ENCODE assay signal across 8 mouse cellular contexts in genomic region chr4:103120028-103120384, GRCm38 (mm10). TPM values are rescaled to one million over a fixed set of nuclear protein-coding genes. Genes with fewer than 3 reads are reported as not detected.
DNase-seq lines count a peak whose midpoint lies in the region; ATAC-seq and TF ChIP-seq lines count a peak whose summit lies in the region.

No protein-coding gene starts in this region.

- H3K27ac ChIP-seq in heart, embryonic 15.5 days, result peak overlapping the region; percentile 99
- H3K27ac ChIP-seq in forebrain, embryonic 16.5 days (ENCODE audit: low read length), result no peak overlapping the region

- peak overlapping the region; percentile 97 for H3K4me3 ChIP-seq in heart, embryonic 15.5 days
- H3K4me3 ChIP-seq in G1E (ENCODE audit: low read depth, low read length), result peak overlapping the region; percentile 82
- peak overlapping the region; percentile 85 for H3K4me3 ChIP-seq in forebrain, embryonic 16.5 days (replicated peaks; ENCODE audit: low read length)

- no peak for TF ChIP-seq CTCF in G1E (IDR thresholded peaks at IDR 0.05; ENCODE audit: low read depth, low read length)

- H3K9ac ChIP-seq in heart, embryonic 15.5 days, result peak overlapping the region; percentile 98
- H3K9ac ChIP-seq in forebrain, embryonic 16.5 days (replicated peaks; ENCODE audit: low read depth, low read length), result peak overlapping the region; percentile 84

- H3K27me3 ChIP-seq in heart, embryonic 15.5 days, result no peaks in the 10 kb centered on the region
- no peaks in the 10 kb centered on the region for H3K27me3 ChIP-seq in G1E (ENCODE audit: insufficient read depth, low read length)
- H3K27me3 ChIP-seq in forebrain, embryonic 16.5 days (replicated peaks; ENCODE audit: control insufficient read depth, insufficient read depth, low read length), result no peaks in the 10 kb centered on the region

- ATAC-seq in heart, embryonic 15.5 days (replicated peaks; ENCODE audit: insufficient number of reproducible peaks, insufficient read depth, low FRiP score, low read depth), result no peak
- no peak for ATAC-seq in G1E (ENCODE audit: extremely low read depth, insufficient number of reproducible peaks, low FRiP score, poor library complexity, severe bottlenecking)
- ATAC-seq in forebrain, embryonic 16.5 days, result no peak
- ATAC-seq in megakaryocyte progenitor cell, adult 5-6 weeks (replicated peaks; ENCODE audit: poor library complexity), result 0 out of 2 replicates have a peak, but pooled peaks have one; percentile 16

- peak overlapping the region; percentile 75 for H3K4me2 ChIP-seq in heart, embryonic 15.5 days
- H3K4me2 ChIP-seq in forebrain, embryonic 16.5 days (ENCODE audit: low read length), result peak overlapping the region; percentile 73

- no peaks in the 10 kb centered on the region for H3K9me3 ChIP-seq in heart, embryonic 15.5 days (replicated peaks)
- no peaks in the 10 kb centered on the region for H3K9me3 ChIP-seq in G1E (replicated peaks)
- H3K9me3 ChIP-seq in forebrain, embryonic 16.5 days (ENCODE audit: control insufficient read depth, low read length), result no peaks in the 10 kb centered on the region

- DNase-seq in heart, adult 11 months, result no peak
- DNase-seq in G1E (ENCODE audit: low spot score), result peak; percentile 30
- no peak for DNase-seq in right cerebral cortex, postnatal 4 days
- DNase-seq in gastrocnemius, postnatal 25 days, result no peak
- no peak for DNase-seq in cerebellum, adult 9-11 months

- WGBS in heart, embryonic 15.5 days, result 9% methylated on average over 4 of the region's 4 CpGs
- 15% methylated on average over 4 of the region's 4 CpGs for WGBS in forebrain, embryonic 16.5 days

- peaks cover 5% of the 10 kb centered on the region; the same call in 1 of the 2 replicates for H3K36me3 ChIP-seq in heart, embryonic 15.5 days
- peaks cover 16% of the 10 kb centered on the region for H3K36me3 ChIP-seq in G1E (replicated peaks)
- H3K36me3 ChIP-seq in forebrain, embryonic 16.5 days (ENCODE audit: control insufficient read depth, insufficient read depth), result no peaks in the 10 kb centered on the region

- peaks cover 31% of the 10 kb centered on the region for H3K4me1 ChIP-seq in heart, embryonic 15.5 days (replicated peaks)
- H3K4me1 ChIP-seq in G1E (ENCODE audit: insufficient read depth, low read depth, low read length), result peaks cover 34% of the 10 kb centered on the region
- H3K4me1 ChIP-seq in forebrain, embryonic 16.5 days (replicated peaks; ENCODE audit: control insufficient read depth, insufficient read depth, low read length), result peaks cover 22% of the 10 kb centered on the region

RNA-seq across cellular contexts. Expression of gene Wdr78, which starts 5.7 kb away (rescaled TPM):
- polyA plus RNA-seq in heart, embryonic 15.5 days (2015; fragmentation: Nextera tagmentation; extraction: Ambion mirVana), result 1.2 and 2.2 TPM in 2 replicates
- total RNA-seq in G1E (2014; fragmentation: Nextera tagmentation) (3.8 and 5.4 TPM in 2 replicates), G1E (2017) (0.87 and 1.0 TPM in 2 replicates)
- 0.59 and 0.81 TPM in 2 replicates for polyA plus RNA-seq in G1E (2012)
- polyA plus RNA-seq in forebrain, embryonic 16.5 days (2015; fragmentation: Nextera tagmentation; extraction: Ambion mirVana), result 3.8 and 4.6 TPM in 2 replicates
- 0.66 and 3.2 TPM in 2 replicates for total RNA-seq in megakaryocyte progenitor cell, adult 5-6 weeks (2015)
- 0.83 and 1.7 TPM in 2 replicates for total RNA-seq in megakaryocyte progenitor cell, adult 5-6 weeks (2017)
- 1 to 10 TPM in 1 of 2 experiments, under 1 TPM in 1; 0.59 to 1.1 TPM for total RNA-seq in gastrocnemius, postnatal 25 days (2021)

RNA-seq across cellular contexts. Expression of gene Mier1, which starts 5.8 kb away (rescaled TPM):
- 27.9 and 29.2 TPM in 2 replicates for polyA plus RNA-seq in heart, embryonic 15.5 days (2015; fragmentation: Nextera tagmentation; extraction: Ambion mirVana)
- total RNA-seq in G1E (2014; fragmentation: Nextera tagmentation) (98.3 and 107 TPM in 2 replicates), G1E (2017) (55.0 and 74.0 TPM in 2 replicates)
- 15.4 and 17.8 TPM in 2 replicates for polyA plus RNA-seq in G1E (2012)
- polyA plus RNA-seq in forebrain, embryonic 16.5 days (2015; fragmentation: Nextera tagmentation; extraction: Ambion mirVana), result 34.0 and 38.7 TPM in 2 replicates
- 59.8 and 67.6 TPM in 2 replicates for total RNA-seq in megakaryocyte progenitor cell, adult 5-6 weeks (2015)
- 54.0 and 72.6 TPM in 2 replicates for total RNA-seq in megakaryocyte progenitor cell, adult 5-6 weeks (2017)
- total RNA-seq in gastrocnemius, postnatal 25 days (2021), result 10 to 100 TPM; 17.3 to 20.3 TPM
